Mouse (Mus musculus) liver, embryonic 13.5 days (tissue): ENCODE measurements around the gene Glipr1l1. TPM values are rescaled to one million over a fixed set of nuclear protein-coding genes. Genes with fewer than 3 reads are reported as not detected.
A peak's percentile ranks its signal among the peaks of the same experiment; 100 is the strongest.
"Not testable (repeated sequence)": the region's sequence is repeated elsewhere in the genome, so short reads cannot be mapped to it uniquely, and the experiment has no call there.

Source experiments
- ATAC-seq: fragments of 200-750 bp; cut with Nextera tagmentation; 2 replicates; pipeline ENCODE4 v1.8.0; 2017; ENCODE audit warnings: low read depth, mild to moderate bottlenecking, moderate number of reproducible peaks, moderate library complexity
- DNase-seq: peaks from one replicate; pipeline ENCODE4 v3.0.0; 2022
- H3K27ac ChIP-seq: fragments of 300-500 bp; sonication (generic); 2 replicates; pipeline ENCODE4 v1.5.1; 2015; ENCODE audit warnings: moderate library complexity, mild to moderate bottlenecking, inconsistent platforms
- H3K27me3 ChIP-seq: fragments of 300-500 bp; sonication (generic); 2 replicates; pipeline ENCODE4 v1.6.1; 2015; ENCODE audit warnings: mild to moderate bottlenecking, inconsistent platforms
- H3K36me3 ChIP-seq: fragments of 300-500 bp; sonication (generic); 2 replicates; pipeline ENCODE4 v1.6.1; 2015; ENCODE audit warnings: mild to moderate bottlenecking, inconsistent platforms
- H3K4me1 ChIP-seq: fragments of 300-500 bp; sonication (generic); replicated peaks from 2 replicates; pipeline ENCODE4 v1.6.1; 2015; ENCODE audit warnings: inconsistent platforms
- H3K4me2 ChIP-seq: fragments of 300-500 bp; sonication (generic); 2 replicates; pipeline ENCODE4 v1.6.1; 2015; ENCODE audit warnings: inconsistent platforms, mild to moderate bottlenecking, moderate library complexity
- H3K4me3 ChIP-seq: fragments of 300-500 bp; sonication (generic); replicated peaks from 2 replicates; pipeline ENCODE4 v1.5.1; 2015; ENCODE audit warnings: mild to moderate bottlenecking, inconsistent platforms
- H3K9ac ChIP-seq: fragments of 300-500 bp; sonication (generic); 2 replicates; pipeline ENCODE4 v1.6.1; 2015; ENCODE audit warnings: mild to moderate bottlenecking, inconsistent platforms
- H3K9me3 ChIP-seq: fragments of 300-500 bp; sonication (generic); replicated peaks from 2 replicates; pipeline ENCODE4 v1.6.1; 2016; ENCODE audit warnings: inconsistent platforms
- WGBS: fragments of 180-500 bp; shearing (Covaris S2); methylation state at CpG from one replicate; pipeline ENCODE4 v1.1.7; 2015; ENCODE audit not compliant: insufficient replicate concordance; 5-methylcytosine and 5-hydroxymethylcytosine counted together
- polyA plus RNA-seq: library from polyadenylated mRNA; unstranded; fragments of >200 nt; fragmentation: Nextera tagmentation; extraction: Ambion mirVana; gene quantifications from 2 replicates; pipeline ENCODE4 v1.2.1, GENCODE M21; 2015

Glipr1l1 gene
- not detected in 2 replicates for polyA plus RNA-seq

DNA sequence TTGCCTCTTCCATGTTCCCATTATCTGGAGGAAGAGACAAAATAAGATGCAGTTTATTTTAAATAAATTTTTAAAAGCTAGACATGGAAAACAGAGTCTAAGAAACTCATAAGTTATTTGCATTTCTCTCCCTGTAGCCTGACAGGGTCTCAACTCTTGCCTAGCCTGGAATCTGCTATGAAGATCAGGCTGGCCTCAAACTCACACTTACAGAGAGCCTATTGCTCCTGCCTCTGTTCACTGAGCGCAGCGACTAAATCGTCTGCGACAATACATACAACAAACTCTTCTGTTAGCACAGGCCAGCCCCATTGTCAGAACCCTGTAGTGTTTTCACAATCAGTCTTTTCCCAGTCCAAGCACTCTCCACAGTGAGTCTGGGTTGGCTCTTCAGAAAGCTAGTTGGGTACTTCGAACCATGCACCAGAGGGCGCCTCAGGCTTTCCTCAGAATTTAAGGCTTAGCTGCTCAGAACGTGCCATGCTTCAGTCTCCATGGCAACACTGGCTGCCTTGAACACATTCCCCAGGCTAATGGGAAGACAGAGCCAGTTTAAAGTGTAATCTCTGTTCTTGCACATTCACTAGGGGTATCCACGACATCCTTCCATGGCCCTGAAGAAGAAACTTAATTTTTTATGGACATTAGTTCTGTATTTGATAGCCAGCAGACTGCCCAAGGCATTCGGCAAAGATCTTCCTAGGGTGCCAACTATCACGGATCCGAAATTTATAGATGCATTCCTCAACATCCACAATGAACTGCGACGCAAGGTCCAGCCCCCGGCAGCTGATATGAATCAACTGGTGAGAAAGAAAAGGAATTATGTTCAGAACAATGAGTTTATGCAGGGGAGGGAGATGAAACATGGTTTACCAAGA lies at the start of gene Glipr1l1:
Gene Glipr1l1 (plus strand): TSS at position 488 of the 881 bp plus-strand sequence.
- DNase-seq, result peak; percentile 2
- Histone ChIP-seq H3K9ac (no peak within 1 kb of the TSS), H3K9me3 (no peaks in the 10 kb centered on the region), H3K27me3 (no peaks in the 10 kb centered on the region), H3K36me3 (no peaks in the 10 kb centered on the region), H3K4me1 (no peaks in the 10 kb centered on the region), H3K4me3 (no peak within 1 kb of the TSS), H3K4me2 (no peak within 1 kb of the TSS), H3K27ac (no peak within 1 kb of the TSS)
- 0 out of 2 replicates have a peak, but pooled peaks have one; percentile 26 for ATAC-seq
- 53% methylated on average over 14 of the region's 14 CpGs for WGBS

DNA sequence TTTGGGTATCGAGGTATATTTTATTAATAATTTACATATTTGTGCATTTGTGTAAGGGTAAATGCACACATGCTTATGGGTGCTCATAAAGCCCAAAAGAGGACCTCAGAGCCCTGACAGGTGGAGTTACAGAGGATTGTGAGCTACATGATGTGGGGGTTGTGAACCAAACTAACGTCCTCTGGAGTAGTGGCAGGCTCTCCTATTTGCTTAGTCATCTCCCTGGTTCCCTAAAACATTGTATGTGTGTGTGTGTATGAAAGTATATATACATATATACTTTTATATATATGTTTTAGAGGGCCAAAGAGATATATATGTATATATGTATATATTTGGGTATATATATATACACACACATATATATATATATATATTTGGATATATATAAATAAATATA lies 36.4 kb upstream of the Glipr1l1 start:
- no peaks in the 10 kb centered on the region for H3K27me3 ChIP-seq
- no peaks in the 10 kb centered on the region for H3K9me3 ChIP-seq
- no peaks in the 10 kb centered on the region for H3K36me3 ChIP-seq
- ATAC-seq (no peak), DNase-seq (no peak)
- WGBS, result 36% methylated on average over 2 of the region's 2 CpGs
- no peaks in the 10 kb centered on the region for H3K4me1 ChIP-seq
- H3K4me2 ChIP-seq, result no peak overlapping the region
- H3K9ac ChIP-seq, result no peak overlapping the region
- H3K4me3 ChIP-seq, result no peak overlapping the region
- no peak overlapping the region for H3K27ac ChIP-seq

DNA sequence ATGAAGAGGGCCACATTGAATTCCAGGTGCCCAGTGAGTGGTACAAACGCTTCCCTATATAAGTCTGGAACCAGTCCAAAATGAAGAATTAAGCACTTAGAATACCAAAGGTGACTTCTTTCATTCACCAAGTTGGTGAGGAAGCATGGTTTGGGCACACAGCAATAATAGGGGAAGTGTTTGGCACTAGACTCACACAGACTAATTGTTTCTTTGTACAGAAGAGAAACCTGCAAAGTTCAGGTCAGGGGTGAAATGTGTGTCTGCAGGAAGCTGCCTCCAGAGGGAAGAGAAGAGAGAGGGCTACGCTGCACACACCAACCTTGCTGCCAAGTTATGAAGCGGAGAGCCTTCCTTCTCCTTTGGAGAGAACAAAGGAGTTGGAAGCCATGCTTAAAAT lies 31.3 kb upstream of the Glipr1l1 start:
- ATAC-seq, H3K27ac ChIP-seq, H3K4me1 ChIP-seq, DNase-seq, H3K27me3 ChIP-seq, H3K4me2 ChIP-seq, H3K9ac ChIP-seq, H3K4me3 ChIP-seq, H3K9me3 ChIP-seq, H3K36me3 ChIP-seq: not testable (repeated sequence)
- WGBS, result 59% methylated on average over 3 of the region's 3 CpGs

GRCm38 (mm10) chr10:112043523-112043922 lies 16.5 kb upstream of the Glipr1l1 start:
- H3K4me3 ChIP-seq, H3K27ac ChIP-seq, H3K4me1 ChIP-seq, H3K27me3 ChIP-seq, H3K9me3 ChIP-seq, H3K36me3 ChIP-seq, H3K4me2 ChIP-seq, H3K9ac ChIP-seq, DNase-seq, ATAC-seq: not testable (repeated sequence)
- WGBS, result 45% methylated on average over 9 of the region's 9 CpGs

GRCm38 (mm10) chr10:112044283-112044682 lies 15.7 kb upstream of the Glipr1l1 start:
- H3K9me3 ChIP-seq, H3K4me2 ChIP-seq, H3K4me3 ChIP-seq, ATAC-seq, H3K9ac ChIP-seq, H3K27ac ChIP-seq, H3K36me3 ChIP-seq, H3K27me3 ChIP-seq, H3K4me1 ChIP-seq, DNase-seq: not testable (repeated sequence)
- WGBS, result 60% methylated on average over 14 of the region's 14 CpGs

DNA sequence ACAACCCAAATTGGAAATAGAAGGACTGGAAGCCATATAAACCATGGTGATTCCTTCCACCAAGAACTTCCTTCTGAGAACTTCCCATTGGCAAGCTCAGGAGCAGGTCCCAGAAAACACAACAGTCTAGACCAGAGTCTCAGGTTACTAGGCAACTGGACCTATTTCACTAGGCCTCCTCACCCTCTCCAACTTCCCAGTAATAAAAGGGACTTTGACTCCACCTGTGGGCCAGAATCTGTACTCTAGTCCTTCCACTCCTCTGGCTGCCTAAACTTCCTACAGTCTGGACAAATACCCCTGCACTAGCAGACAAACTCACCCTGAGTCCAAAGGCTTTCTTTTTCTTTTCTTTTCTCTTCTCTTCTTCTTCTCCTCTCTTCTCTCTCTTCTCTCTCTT lies 8.8 kb upstream of the Glipr1l1 start:
- H3K36me3 ChIP-seq, result no peaks in the 10 kb centered on the region

DNA sequence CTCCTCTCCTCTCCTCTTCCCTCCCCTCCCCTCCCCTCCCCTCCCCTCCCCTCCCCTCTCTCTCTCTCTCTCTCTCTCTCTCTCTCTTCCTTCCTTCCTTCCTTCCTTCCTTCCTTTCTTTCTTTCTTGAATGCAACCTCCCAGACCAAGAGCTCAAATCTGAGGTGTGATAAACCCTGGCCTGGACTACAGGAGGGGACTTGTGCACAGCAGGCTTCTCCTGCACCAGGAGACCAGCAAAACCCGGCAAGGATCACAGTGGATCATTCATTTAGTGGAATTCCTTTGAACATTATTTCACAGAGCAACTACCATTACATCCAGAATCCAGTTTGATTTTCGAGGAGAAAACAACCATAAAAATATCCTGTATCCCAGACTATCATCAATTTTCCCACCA lies 8.0 kb upstream of the Glipr1l1 start:
- ATAC-seq, H3K9ac ChIP-seq, H3K4me2 ChIP-seq, DNase-seq, H3K36me3 ChIP-seq, H3K27ac ChIP-seq, H3K4me3 ChIP-seq, H3K27me3 ChIP-seq, H3K9me3 ChIP-seq, H3K4me1 ChIP-seq: not testable (repeated sequence)
- 38% methylated on average over 2 of the region's 2 CpGs for WGBS

More for the DNA sequence above, 8.8 kb upstream of the Glipr1l1 start:
- Histone ChIP-seq H3K9me3 (no peaks in the 10 kb centered on the region), H3K27ac (no peak overlapping the region), H3K9ac (no peak overlapping the region), H3K4me1 (no peaks in the 10 kb centered on the region), H3K4me3 (no peak overlapping the region), H3K4me2 (no peak overlapping the region), H3K27me3 (no peaks in the 10 kb centered on the region)
- ATAC-seq (no peak), DNase-seq (no peak)

DNA sequence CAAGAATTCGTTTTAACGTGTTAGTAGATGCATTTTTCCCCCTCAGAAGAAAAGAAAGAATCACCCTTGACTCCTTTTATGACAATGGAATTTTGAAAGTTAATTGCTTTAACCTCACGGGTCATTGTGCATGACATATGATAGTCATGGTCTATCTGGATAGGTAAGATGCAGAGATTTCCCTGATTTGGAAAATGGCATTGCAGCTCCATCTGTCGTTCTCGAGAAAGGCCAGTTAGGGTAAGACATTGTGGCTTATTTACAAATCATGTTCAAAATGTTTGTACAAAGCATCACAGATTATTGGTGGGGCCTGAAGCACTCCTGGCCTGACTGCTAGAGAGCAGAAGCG lies 570 bp downstream of the Glipr1l1 start:
- H3K9ac ChIP-seq, H3K36me3 ChIP-seq, H3K4me1 ChIP-seq, H3K4me3 ChIP-seq, H3K4me2 ChIP-seq, H3K27ac ChIP-seq, H3K27me3 ChIP-seq, ATAC-seq, DNase-seq, H3K9me3 ChIP-seq: not testable (repeated sequence)
- 58% methylated on average over 6 of the region's 6 CpGs for WGBS

GRCm38 (mm10) chr10:112080044-112080443 lies 20.1 kb downstream of the Glipr1l1 start:
- DNase-seq, result no peak
- Histone ChIP-seq H3K4me1 (no peaks in the 10 kb centered on the region), H3K9me3 (no peaks in the 10 kb centered on the region), H3K4me3 (no peak overlapping the region), H3K27ac (no peak overlapping the region), H3K27me3 (no peaks in the 10 kb centered on the region), H3K36me3 (no peaks in the 10 kb centered on the region), H3K9ac (no peak overlapping the region), H3K4me2 (no peak overlapping the region)
- WGBS, result 27% methylated on average over 2 of the region's 2 CpGs
- ATAC-seq, result no peak

DNA sequence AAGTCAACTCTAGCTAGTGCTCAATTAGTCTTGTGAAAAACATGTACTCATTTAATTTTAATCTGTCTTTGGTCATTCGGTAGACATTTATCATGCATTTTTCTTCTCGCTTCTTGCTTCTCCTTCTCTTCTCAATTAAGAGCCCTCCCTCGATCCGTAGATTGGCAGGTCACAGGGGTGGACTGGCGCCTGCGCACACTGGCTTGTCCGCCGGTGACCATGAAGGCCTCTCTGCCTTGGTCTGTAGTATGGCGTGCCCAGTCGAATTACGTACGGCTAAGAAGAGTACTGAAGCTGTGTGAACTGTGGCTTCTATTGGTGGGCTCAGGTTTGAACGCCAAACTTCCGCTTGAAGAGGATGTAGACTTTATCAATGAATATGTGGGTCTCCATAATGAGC lies 23.2 kb downstream of the Glipr1l1 start, which contains the start of gene Glipr1l2:
Gene Glipr1l2 (plus strand): TSS at position 198 of the 400 bp plus-strand sequence.
- ATAC-seq (no peak), DNase-seq (no peak)
- H3K4me1 ChIP-seq, result no peaks in the 10 kb centered on the region
- no peaks in the 10 kb centered on the region for H3K9me3 ChIP-seq
- H3K36me3 ChIP-seq, result no peaks in the 10 kb centered on the region
- H3K9ac ChIP-seq, result no peak within 1 kb of the TSS
- WGBS, result 78% methylated on average over 14 of the region's 14 CpGs
- H3K4me3 ChIP-seq, result no peak within 1 kb of the TSS
- H3K27ac ChIP-seq, result no peak within 1 kb of the TSS
- no peak within 1 kb of the TSS for H3K4me2 ChIP-seq
- H3K27me3 ChIP-seq, result no peaks in the 10 kb centered on the region

- not testable (repeated sequence) for H3K4me1 ChIP-seq, H3K9ac ChIP-seq, H3K4me2 ChIP-seq, H3K9me3 ChIP-seq, H3K27me3 ChIP-seq, H3K4me3 ChIP-seq, H3K27ac ChIP-seq, ATAC-seq, H3K36me3 ChIP-seq
- peak; percentile 5 for DNase-seq
- WGBS, result 5% methylated on average over 5 of the region's 5 CpGs
Measured at GRCm38 (mm10) chr10:112105785-112106184, 45.8 kb downstream of the Glipr1l1 start.

GRCm38 (mm10) chr10:112110401-112110800 lies 50.4 kb downstream of the Glipr1l1 start:
- H3K27me3 ChIP-seq, result no peaks in the 10 kb centered on the region
- no peak for ATAC-seq
- H3K4me1 ChIP-seq, result no peaks in the 10 kb centered on the region
- no peaks in the 10 kb centered on the region for H3K9me3 ChIP-seq
- 60% methylated on average over 7 of the region's 7 CpGs for WGBS
- H3K9ac ChIP-seq, result no peak overlapping the region
- H3K4me3 ChIP-seq, result no peak overlapping the region
- no peak for DNase-seq
- no peak overlapping the region for H3K27ac ChIP-seq
- H3K4me2 ChIP-seq, result no peak overlapping the region
- no peaks in the 10 kb centered on the region for H3K36me3 ChIP-seq
